Mouse (Mus musculus) urinary bladder, postnatal 14 days (tissue): ENCODE results near the gene Lrrc39.
A peak's percentile ranks its signal among the peaks of the same experiment; 100 is the strongest.

Source experiments
- DNase-seq: peaks from one replicate; pipeline ENCODE4 v3.0.0; 2021; ENCODE audit warnings: low spot score

Gene Lrrc39

DNA sequence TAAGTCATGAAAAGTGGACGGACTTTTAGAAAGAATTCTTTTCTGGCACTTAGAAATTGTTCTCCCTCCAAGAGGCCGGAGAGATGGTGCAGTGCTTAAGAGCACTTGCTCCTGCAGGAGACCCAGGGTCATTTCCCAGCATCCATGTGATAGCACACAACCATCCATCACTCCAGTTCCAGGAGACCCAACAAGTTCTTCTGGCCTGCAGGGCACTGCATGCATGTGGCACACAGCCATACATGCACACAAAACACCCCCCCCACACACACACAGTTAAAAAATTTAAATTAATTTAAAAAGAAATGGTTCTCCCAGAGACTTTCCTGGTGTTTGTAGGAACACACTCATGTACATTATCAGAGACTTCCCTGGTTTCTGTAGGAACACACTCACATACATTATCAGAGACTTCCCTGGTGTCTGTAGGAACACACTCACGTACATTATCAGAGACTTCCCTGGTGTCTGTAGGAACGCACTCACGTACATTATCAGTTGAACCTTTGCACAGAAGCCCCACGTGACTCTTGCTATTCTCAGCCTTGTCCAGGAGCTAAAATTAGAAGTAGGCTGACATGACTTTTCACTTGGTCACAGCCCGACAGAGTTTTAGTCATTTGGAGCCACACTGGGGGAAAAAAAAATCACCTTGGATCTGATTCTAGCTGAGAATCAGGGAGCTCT is at the start of gene Lrrc39:
Gene Lrrc39, plus strand, starts transcription at position 566 of the 687 bp plus-strand sequence.
- DNase-seq: no peak

DNA sequence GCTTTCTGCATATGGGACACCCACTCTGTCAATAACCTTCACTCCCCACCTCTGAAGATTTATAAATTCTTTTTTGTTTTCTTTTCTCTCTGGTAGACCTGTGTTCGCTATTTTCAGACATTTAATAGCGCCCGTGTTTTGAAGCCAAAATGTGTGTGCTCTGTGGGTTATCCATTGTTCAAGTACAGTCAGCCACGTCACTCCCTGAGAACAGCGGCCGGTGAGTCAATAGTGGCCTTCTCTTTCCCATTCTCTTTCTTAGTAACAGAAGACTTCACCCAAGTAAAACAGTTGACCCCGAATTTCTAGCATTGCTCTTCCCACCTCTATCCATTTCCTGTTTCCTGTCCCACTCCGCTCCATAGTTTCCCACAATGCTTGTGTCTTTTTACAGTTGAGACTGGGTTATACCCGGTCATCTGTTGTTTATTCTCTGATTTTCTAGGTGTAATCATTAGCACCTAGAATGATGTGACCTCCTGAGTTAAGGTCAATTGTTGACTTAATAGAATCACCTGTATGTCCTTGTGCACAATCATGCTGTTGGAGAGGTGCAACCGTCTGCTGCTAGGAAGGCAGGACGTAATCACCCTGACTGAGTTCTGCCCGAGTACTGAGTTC is 42.5 kb upstream of the Lrrc39 start:
- no peak for DNase-seq

DNA sequence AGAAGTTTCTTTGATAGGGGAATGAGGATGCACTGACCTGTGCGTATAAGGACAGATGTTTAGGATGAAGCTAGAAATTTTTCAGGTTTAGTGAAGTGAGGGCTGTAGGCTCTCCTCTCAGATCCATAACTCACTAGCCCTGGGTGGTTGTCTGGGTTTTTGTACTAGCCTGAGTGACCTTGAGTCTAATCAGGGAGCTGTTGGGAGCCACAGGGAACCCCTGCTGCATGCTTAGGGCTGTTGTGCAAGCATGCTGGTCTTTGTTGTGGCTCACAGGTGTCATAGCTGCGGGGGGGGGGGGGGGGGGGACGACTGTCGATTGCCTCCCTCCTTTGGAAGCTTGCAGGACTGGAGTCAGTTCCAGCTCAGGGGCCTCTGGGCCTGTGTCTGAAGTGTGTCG is 33.0 kb upstream of the Lrrc39 start:
- no peak for DNase-seq

DNA sequence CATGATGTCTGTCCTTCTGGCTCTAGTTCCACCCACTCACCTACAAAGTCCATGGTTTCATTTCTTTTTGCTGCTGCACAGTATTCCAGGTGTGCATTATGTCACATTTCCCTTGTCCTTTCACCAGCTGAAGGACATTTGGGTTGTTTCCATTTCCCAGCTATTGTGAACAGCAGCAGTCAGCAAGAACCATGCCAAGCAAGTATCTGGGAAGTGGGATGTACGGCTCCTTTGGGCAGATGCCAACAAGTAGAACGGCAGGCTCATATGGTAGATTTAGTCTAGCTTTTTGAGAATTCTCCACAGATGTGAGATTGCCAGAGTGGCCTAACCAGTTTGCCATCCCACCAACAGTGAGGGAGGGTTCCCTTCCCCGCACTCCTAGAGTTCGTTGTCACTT is 31.9 kb upstream of the Lrrc39 start:
- DNase-seq: no peak

- no peak for DNase-seq
Observed at GRCm38 (mm10) chr3:116536428-116537199, 26.2 kb upstream of the Lrrc39 start.

DNA sequence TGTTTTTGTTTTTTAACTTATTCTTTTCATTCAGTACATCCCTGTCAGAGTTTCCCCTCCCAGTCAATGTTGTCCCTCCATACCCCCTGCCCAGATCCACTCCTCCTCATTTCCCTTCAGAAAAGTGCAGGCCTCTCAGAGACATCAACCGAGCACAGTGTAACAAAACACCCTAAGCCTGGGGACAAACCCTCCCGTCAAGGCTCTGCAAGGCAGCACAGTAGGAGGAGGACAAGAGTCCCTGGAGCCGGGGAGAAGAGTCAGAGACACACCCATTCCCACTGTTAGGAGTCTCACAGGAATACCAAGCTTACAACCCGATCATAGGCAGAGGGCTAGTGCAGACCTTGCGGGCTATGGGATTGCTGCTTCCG is 25.6 kb upstream of the Lrrc39 start:
- no peak for DNase-seq

DNA sequence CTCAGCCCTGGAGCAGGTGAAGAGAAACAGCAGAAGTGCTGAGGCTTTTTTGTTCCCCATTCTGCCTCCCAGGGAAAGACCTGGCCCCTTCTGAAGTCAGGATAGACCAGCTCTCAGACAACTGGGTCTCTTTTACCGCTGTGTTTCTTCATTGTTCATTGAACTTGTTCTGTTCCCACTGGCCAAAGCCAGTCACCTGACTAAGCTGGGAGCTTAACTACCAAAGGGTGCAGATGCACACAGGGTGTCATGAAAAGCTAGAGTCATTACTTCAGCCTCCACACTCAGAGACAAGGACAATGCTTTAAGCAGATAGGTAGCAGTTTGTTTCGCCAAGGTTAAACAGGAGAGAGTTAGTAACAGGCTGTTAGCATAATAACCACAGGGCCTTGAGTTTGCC is 20.7 kb upstream of the Lrrc39 start:
- DNase-seq: no peak

DNA sequence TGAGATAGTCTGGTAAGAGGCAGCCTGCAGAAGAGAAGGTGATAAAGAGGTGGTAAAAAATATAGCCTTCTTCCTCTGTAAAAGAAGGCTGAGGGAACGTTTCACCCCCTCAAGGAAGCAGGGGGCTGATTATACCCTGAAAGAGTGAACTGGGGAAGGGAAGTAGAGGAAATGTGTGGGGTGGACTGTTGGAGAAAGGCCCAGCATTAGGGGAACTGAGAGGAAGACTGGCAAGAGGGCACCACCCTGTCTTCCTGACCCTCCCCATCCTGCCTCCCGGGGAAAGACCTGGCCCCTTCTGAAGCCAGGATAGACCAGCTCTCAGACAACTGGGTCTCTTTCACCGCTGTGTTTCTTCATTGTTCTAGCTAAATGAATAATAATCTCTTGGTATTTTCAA is 20.2 kb upstream of the Lrrc39 start:
- DNase-seq: no peak

DNA sequence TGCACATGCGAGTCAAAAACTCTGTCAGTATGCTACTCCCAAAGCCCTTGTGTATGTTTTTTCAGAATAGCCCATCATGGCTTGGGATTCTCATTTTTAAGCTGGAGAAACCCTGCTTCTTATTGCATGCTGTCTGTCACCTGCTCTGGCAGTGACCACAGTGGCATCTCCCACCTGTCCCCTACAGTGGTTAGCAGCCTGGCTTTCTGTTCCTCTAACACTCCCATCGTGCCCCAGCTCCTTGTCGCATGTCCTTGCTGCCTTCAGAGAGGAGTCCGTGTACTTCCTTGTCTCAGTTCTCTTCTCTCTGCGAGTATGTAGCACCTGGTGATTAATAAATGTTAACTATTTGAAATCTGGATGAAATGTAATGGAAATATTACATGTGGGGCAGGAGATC is 15.3 kb upstream of the Lrrc39 start:
- no peak for DNase-seq

DNA sequence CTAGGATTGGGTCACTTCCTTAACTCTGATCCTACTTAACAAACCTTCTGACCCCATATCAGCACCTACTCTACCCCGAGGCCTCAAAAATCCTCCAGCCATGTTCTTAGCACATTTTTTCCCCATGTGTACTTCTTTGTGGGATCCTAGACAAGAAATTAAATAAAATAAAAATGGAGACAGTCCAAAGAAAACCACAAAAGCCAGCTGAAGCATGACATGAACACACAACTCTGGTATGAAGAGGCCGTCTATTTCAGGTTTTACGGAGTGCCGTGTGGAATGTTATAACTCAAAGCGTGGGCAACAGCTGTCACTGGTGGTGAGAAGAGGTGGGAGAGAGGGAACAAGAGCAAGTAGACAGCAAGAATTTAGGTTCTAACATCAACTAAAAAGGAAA is 11.4 kb upstream of the Lrrc39 start:
- no peak for DNase-seq

DNA sequence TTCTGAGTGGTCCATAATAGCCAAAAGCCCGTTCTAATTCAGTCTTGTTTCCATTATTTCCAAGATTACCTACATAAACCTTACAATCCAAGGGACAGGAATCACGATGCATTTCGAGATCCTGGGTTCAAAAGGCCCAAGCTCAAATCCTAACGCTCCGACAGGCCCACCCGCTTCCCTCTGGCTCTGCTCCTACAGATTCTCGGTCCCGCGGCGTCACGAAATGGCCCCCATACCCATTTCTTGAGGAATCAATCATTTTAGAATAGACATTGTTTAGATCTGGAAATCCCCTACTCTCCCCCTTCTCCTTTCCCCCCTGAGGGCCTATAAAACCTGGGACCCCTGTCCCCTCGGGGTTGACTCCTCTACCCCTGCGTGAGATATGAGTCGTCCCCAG is 1.5 kb upstream of the Lrrc39 start:
- DNase-seq: peak; percentile 16

GRCm38 (mm10) chr3:116563095-116563492 is 321 bp downstream of the Lrrc39 start:
- no peak for DNase-seq

GRCm38 (mm10) chr3:116570628-116571027 is 7.9 kb downstream of the Lrrc39 start:
- DNase-seq: no peak

- peak; percentile 10 for DNase-seq
Observed at GRCm38 (mm10) chr3:116577286-116577685, 14.5 kb downstream of the Lrrc39 start.

GRCm38 (mm10) chr3:116582201-116582600 is 19.4 kb downstream of the Lrrc39 start:
- DNase-seq: no peak

- no peak for DNase-seq
Observed at GRCm38 (mm10) chr3:116594076-116594727, 31.4 kb downstream of the Lrrc39 start.

DNA sequence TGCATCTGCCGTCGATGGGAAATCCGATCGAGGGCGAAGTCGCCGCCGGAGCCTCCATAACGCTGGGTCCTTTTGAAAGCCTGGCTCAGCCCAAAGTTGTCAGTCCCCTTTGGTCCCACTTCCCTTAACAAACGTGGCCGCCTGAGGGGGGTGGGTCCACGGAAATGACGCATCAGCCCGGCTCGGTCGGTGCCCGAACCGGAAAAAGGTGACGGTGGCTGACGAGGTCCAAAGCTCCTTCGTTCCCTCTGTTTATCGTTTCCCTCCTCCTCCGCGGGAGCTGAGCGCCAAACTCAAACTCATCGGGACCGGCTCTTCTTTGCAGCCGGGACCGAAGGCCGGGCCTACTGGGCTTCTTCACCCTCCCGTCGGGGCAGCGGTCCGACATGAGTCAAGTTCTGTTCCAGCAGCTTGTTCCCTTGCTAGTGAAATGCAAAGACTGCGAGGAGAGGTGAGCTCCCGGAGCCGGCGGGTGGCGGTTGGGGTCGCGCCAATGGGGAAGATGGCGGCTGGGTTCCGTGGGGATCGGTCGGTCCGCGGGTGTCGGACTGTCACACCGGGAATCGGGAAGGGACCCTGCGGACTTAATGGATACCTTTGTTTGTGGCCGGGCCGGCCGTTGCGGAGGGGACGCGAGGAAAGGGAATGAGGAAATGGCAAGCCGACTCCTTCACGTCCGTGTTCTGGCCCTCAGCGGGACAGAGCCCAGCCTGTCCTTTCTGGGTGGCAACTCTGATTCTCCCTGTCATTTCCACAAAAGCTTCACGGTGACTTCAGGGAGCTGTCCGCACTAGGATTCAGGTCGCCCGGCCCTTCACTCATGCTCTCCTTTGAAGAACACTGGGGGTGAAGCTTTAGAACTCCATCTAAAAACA is 32.2 kb downstream of the Lrrc39 start, which contains the start of gene Sass6:
Gene Sass6, plus strand, starts transcription at position 255 of the 875 bp plus-strand sequence.
- DNase-seq: peak; percentile 100

GRCm38 (mm10) chr3:116595603-116595991 is 32.8 kb downstream of the Lrrc39 start:
- DNase-seq: no peak

DNA sequence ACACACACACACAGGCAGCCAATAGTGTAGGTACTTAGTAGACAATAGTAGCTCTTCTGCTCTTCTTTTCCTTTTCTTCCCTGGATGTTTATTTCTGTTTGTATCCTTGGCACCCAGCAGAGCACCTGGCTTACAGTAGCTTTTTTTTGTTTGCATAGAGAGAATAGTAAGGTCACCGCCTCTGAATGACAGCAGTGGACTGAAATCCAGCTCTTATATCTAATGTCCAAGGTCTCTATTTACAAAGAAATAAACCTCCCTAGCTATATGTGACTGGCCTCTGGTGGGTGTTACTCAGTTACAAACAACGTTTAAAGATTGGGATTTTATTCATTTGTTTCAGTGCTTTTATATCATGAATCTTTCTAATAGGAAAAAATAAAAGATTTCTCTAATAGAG is 36.9 kb downstream of the Lrrc39 start:
- DNase-seq: no peak

DNA sequence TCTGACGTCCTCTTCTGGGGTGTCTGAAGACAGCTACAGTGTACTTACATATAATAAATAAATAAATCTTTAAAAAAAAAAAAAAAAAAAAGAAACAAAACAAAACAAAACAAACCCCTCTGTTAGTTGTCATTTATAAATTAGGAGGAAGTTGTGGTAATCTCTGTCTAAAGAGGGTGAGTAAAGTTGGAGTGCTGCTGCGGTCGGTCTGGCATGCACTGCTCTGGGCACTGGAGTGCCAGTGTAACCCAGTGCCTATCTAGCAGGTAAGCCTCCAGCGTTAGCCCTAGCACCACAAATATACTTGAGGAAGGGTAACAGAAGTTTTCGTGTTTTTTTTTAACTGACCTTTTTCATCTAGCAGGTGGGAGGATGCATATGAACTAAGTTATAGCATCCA is 38.2 kb downstream of the Lrrc39 start:
- no peak for DNase-seq

DNA sequence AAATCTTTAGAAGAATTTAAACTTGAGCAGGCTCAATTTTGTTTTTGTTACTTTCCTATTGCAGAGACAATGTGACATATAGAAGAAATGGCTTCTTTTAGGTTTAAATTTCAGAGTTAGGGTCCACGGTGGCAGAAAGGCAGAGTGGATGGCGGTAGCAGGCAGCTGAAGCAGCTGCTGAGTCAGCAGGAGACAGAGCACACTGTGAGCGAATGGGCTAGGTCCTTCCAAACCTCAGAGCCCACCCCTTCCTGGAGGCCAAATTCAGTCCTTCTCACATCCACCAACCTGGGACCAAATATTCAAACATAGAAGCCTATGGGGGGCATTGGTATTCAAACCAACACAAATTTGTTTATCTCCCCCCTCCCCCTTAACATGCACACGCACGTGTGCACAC is 39.0 kb downstream of the Lrrc39 start:
- no peak for DNase-seq

DNA sequence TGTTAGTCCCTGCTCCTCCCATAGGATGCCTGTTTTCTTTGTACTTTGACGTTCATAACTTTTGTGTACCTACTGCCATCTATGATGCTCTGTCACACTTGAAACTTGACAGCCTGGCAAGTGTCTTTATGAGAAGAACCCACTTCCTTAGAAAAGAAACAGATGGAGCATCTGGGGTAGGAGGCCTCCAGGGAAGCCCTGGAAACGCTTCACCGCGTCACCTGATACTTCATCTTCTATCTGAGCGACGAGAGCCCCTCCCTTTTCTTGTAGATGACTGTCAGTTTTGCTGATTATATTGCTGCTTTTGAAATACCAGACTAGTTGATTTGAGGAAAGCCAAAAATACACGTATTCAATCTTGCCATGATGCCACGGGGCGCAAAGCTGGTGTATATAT is 41.8 kb downstream of the Lrrc39 start:
- no peak for DNase-seq
